Mouse (Mus musculus): ENCODE measurements around the gene Zdhhc21.

GRCm38 (mm10) chr4:82880243-82880642 lies 20.5 kb upstream of the Zdhhc21 start:
- TF ChIP-seq CTCF (IDR thresholded peaks at IDR 0.05; ENCODE audit: borderline replicate concordance, insufficient read depth, low read length) (no peak), POLR2A (IDR thresholded peaks at IDR 0.05; ENCODE audit: low read depth, low read length) (no peak)

All from embryonic fibroblast, embryonic 13.5 days (primary cell).